Mouse (Mus musculus): Measurements from ENCODE around the gene 1700003E16Rik. TPM values are rescaled to one million over a fixed set of nuclear protein-coding genes. Genes with fewer than 3 reads are reported as not detected.
"Not testable (repeated sequence)": the region's sequence is repeated elsewhere in the genome, so short reads cannot be mapped to it uniquely, and the experiment has no call there.

1700003E16Rik gene
- polyA plus RNA-seq, 1 experiment from 2014 or later: 6.3 TPM

GRCm38 (mm10) chr6:83145209-83145608 lies 11.0 kb upstream of the 1700003E16Rik start:
- Histone ChIP-seq H3K9ac (ENCODE audit: low read depth, low read length) (no peak overlapping the region), H3K27me3 (replicated peaks; ENCODE audit: control insufficient read depth, insufficient read depth, low read length) (no peaks in the 10 kb centered on the region), H3K9me3 (ENCODE audit: control insufficient read depth, low read length) (no peaks in the 10 kb centered on the region), H3K4me1 (ENCODE audit: control insufficient read depth, insufficient read depth, low read length) (peaks cover 11% of the 10 kb centered on the region), H3K36me3 (ENCODE audit: control insufficient read depth, insufficient read depth, low read length) (peaks cover 45% of the 10 kb centered on the region), H3K4me3 (ENCODE audit: low read depth, low read length) (no peak overlapping the region), H3K27ac (replicated peaks; ENCODE audit: low read depth, low read length) (0 out of 2 replicates have a peak overlapping the region, but pooled peaks have one; percentile 8), H3K4me2 (ENCODE audit: low read depth, low read length) (no peak overlapping the region)
- 84% methylated on average over 2 of the region's 2 CpGs for WGBS
- DNase-seq (ENCODE audit: low spot score) (no peak), ATAC-seq (ENCODE audit: low read depth) (no peak)

GRCm38 (mm10) chr6:83145805-83146204 lies 10.4 kb upstream of the 1700003E16Rik start:
- H3K27me3 ChIP-seq (replicated peaks; ENCODE audit: control insufficient read depth, insufficient read depth, low read length): no peaks in the 10 kb centered on the region
- 0 out of 2 replicates have a peak overlapping the region, but pooled peaks have one; percentile 14 for H3K9ac ChIP-seq (ENCODE audit: low read depth, low read length)
- no peak overlapping the region for H3K4me2 ChIP-seq (ENCODE audit: low read depth, low read length)
- 63% methylated on average over 9 of the region's 9 CpGs for WGBS
- no peak for DNase-seq (ENCODE audit: low spot score)
- H3K27ac ChIP-seq (replicated peaks; ENCODE audit: low read depth, low read length): peak overlapping the region; percentile 8; the same call in 1 of the 2 replicates
- H3K36me3 ChIP-seq (ENCODE audit: control insufficient read depth, insufficient read depth, low read length): peaks cover 51% of the 10 kb centered on the region
- no peak for ATAC-seq (ENCODE audit: low read depth)
- no peak overlapping the region for H3K4me3 ChIP-seq (ENCODE audit: low read depth, low read length)
- no peaks in the 10 kb centered on the region for H3K9me3 ChIP-seq (ENCODE audit: control insufficient read depth, low read length)
- H3K4me1 ChIP-seq (ENCODE audit: control insufficient read depth, insufficient read depth, low read length): peaks cover 11% of the 10 kb centered on the region

DNA sequence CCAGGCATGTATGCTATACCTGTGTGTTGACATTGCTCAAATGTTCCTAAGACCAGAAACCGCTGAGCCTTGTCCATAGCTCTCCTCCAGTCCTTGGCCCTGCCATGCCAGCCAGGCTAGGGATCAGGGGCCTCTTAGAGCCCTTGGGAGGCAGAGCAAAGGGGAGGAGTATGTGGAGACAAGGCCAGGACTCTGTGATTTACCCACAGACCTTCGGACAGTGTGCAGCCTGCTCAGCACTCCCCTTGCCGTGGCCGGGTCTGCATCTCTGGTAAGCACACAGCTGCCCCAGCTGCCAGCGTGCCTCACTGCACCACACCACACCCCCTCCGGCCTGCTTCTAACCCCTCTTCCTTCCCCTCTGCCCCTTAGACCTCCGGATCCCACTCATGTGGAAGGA lies 8.9 kb upstream of the 1700003E16Rik start:
- Histone ChIP-seq H3K9ac (ENCODE audit: low read depth, low read length) (no peak overlapping the region), H3K36me3 (ENCODE audit: control insufficient read depth, insufficient read depth, low read length) (peaks cover 65% of the 10 kb centered on the region), H3K4me2 (ENCODE audit: low read depth, low read length) (no peak overlapping the region), H3K4me3 (ENCODE audit: low read depth, low read length) (no peak overlapping the region), H3K27me3 (replicated peaks; ENCODE audit: control insufficient read depth, insufficient read depth, low read length) (no peaks in the 10 kb centered on the region), H3K27ac (replicated peaks; ENCODE audit: low read depth, low read length) (no peak overlapping the region), H3K9me3 (ENCODE audit: control insufficient read depth, low read length) (no peaks in the 10 kb centered on the region), H3K4me1 (ENCODE audit: control insufficient read depth, insufficient read depth, low read length) (peaks cover 3% of the 10 kb centered on the region)
- WGBS: 56% methylated on average over 7 of the region's 7 CpGs
- no peak for ATAC-seq (ENCODE audit: low read depth)
- DNase-seq (ENCODE audit: low spot score): no peak

DNA sequence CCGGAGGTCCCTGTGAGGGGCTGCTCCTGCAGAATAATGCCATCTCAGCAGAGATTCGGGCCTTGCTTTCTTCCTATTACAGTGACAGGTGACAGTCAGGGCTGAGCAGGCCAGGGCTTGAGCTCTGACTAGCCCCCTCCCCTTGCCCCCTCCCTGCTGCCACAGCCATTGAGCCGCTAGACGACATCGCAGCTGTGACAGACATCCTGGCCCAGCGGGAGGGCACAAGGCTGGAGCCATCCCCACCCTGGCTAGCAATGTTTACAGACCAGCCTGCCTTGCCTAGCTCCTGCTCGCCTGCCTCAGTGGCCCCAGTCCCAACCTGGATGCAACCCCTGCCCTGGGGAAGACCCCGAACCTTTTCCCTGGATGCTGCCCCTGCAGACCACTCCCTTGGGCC lies 4.5 kb upstream of the 1700003E16Rik start:
- Histone ChIP-seq H3K27me3 (replicated peaks; ENCODE audit: control insufficient read depth, insufficient read depth, low read length) (no peaks in the 10 kb centered on the region), H3K36me3 (ENCODE audit: control insufficient read depth, insufficient read depth, low read length) (peaks cover 60% of the 10 kb centered on the region), H3K27ac (replicated peaks; ENCODE audit: low read depth, low read length) (no peak overlapping the region), H3K9ac (ENCODE audit: low read depth, low read length) (no peak overlapping the region), H3K9me3 (ENCODE audit: control insufficient read depth, low read length) (no peaks in the 10 kb centered on the region), H3K4me3 (ENCODE audit: low read depth, low read length) (no peak overlapping the region), H3K4me1 (ENCODE audit: control insufficient read depth, insufficient read depth, low read length) (no peaks in the 10 kb centered on the region), H3K4me2 (ENCODE audit: low read depth, low read length) (no peak overlapping the region)
- WGBS: 50% methylated on average over 4 of the region's 8 CpGs
- no peak for ATAC-seq (ENCODE audit: low read depth)
- DNase-seq (ENCODE audit: low spot score): no peak

DNA sequence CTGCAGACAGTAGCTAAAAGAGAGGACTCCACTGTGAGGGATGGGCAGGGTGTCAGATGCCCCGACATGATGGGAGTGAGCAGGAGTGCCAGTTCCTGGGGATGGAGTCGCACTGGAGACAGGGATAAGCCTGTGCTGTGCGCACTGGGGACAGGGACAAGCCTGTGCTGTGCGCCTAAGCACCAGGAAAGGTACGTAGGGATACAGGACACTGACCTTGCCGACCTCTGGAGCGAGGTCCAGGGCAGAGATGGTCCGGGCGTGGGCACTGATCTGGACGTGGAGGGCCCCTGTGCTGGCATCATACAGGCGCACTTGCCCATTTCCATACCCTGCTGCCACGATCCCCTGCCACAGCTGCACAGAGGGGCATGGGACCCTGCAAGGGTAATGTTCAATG lies 3.2 kb upstream of the 1700003E16Rik start:
- Histone ChIP-seq H3K9ac (ENCODE audit: low read depth, low read length) (no peak overlapping the region), H3K4me2 (ENCODE audit: low read depth, low read length) (no peak overlapping the region), H3K27ac (replicated peaks; ENCODE audit: low read depth, low read length) (no peak overlapping the region), H3K27me3 (replicated peaks; ENCODE audit: control insufficient read depth, insufficient read depth, low read length) (no peaks in the 10 kb centered on the region), H3K4me3 (ENCODE audit: low read depth, low read length) (no peak overlapping the region), H3K9me3 (ENCODE audit: control insufficient read depth, low read length) (no peaks in the 10 kb centered on the region), H3K36me3 (ENCODE audit: control insufficient read depth, insufficient read depth, low read length) (peaks cover 48% of the 10 kb centered on the region), H3K4me1 (ENCODE audit: control insufficient read depth, insufficient read depth, low read length) (no peaks in the 10 kb centered on the region)
- 78% methylated on average over 9 of the region's 12 CpGs for WGBS
- DNase-seq (ENCODE audit: low spot score): no peak
- ATAC-seq (ENCODE audit: low read depth): no peak

DNA sequence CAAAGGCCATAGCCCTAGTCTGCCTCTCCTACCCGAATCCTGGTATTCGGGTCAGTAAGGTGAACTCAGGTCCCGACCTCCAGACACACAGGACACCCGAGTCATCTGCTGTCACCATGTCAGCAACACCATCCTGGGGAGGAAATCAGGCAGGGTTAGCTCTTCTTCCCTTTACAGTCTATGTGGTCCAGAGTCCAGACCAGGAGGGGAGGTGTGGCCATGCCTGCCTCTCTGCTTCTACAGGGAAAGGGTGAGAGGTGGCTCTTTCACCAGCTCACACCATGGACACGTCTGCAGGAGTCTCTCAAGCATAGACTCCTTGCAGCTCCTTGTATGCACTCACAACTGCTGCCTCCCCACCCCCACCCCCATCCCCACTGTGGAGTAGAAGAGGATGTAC lies 2.7 kb upstream of the 1700003E16Rik start:
- H3K4me3 ChIP-seq (ENCODE audit: low read depth, low read length): no peak overlapping the region
- ATAC-seq (ENCODE audit: low read depth) (no peak), DNase-seq (ENCODE audit: low spot score) (no peak)
- no peak overlapping the region for H3K4me2 ChIP-seq (ENCODE audit: low read depth, low read length)
- H3K9ac ChIP-seq (ENCODE audit: low read depth, low read length): no peak overlapping the region
- H3K27me3 ChIP-seq (replicated peaks; ENCODE audit: control insufficient read depth, insufficient read depth, low read length): no peaks in the 10 kb centered on the region
- no peak overlapping the region for H3K27ac ChIP-seq (replicated peaks; ENCODE audit: low read depth, low read length)
- H3K4me1 ChIP-seq (ENCODE audit: control insufficient read depth, insufficient read depth, low read length): no peaks in the 10 kb centered on the region
- H3K36me3 ChIP-seq (ENCODE audit: control insufficient read depth, insufficient read depth, low read length): peaks cover 43% of the 10 kb centered on the region
- 74% methylated on average over 5 of the region's 5 CpGs for WGBS
- no peaks in the 10 kb centered on the region for H3K9me3 ChIP-seq (ENCODE audit: control insufficient read depth, low read length)

DNA sequence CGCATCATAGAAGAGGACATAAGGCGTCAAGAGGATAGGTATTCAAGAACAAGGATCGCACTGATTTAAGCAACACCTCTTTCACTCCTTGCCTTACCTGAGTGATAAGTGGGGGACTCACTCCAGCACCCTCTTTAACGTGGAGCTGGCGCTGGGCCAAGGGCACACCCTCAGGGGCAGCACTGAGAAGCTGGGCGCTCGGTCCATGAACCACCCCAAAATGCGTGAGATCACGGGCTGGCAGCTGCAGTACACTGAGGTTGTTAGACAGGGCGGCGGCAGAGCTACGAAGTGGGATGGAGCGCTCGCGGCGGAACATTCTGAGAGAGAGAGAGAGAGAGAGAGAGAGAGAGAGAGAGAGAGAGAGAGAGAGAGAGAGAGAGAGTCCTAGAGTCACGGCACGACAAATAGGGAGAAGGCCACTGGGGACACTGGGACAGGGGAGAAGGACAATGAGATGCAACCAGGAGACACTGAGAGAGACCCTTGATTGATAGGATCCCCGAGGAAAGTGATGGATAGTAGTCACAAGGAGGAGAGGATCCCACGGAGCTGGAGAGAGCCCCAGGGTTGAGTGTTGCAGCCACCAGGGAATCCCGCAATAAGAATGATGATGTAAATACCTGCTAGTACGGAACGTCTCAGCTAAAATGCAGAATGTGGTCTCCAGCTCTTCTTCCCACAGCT lies 509 bp upstream of the 1700003E16Rik start:
- H3K4me3 ChIP-seq (ENCODE audit: low read depth, low read length): peak overlapping the region; percentile 52
- peaks cover 7% of the 10 kb centered on the region for H3K27me3 ChIP-seq (replicated peaks; ENCODE audit: control insufficient read depth, insufficient read depth, low read length)
- 9% methylated on average over 23 of the region's 23 CpGs for WGBS
- H3K4me2 ChIP-seq (ENCODE audit: low read depth, low read length): peak overlapping the region; percentile 75
- H3K27ac ChIP-seq (replicated peaks; ENCODE audit: low read depth, low read length): no peak overlapping the region
- ATAC-seq (ENCODE audit: low read depth) (peak; percentile 31), DNase-seq (ENCODE audit: low spot score) (no peak)
- H3K36me3 ChIP-seq (ENCODE audit: control insufficient read depth, insufficient read depth, low read length): peaks cover 21% of the 10 kb centered on the region
- H3K9ac ChIP-seq (ENCODE audit: low read depth, low read length): peak overlapping the region; percentile 55
- H3K4me1 ChIP-seq (ENCODE audit: control insufficient read depth, insufficient read depth, low read length): no peaks in the 10 kb centered on the region
- no peaks in the 10 kb centered on the region for H3K9me3 ChIP-seq (ENCODE audit: control insufficient read depth, low read length)

- H3K4me3 ChIP-seq (ENCODE audit: low read depth, low read length); ATAC-seq (ENCODE audit: low read depth); H3K9me3 ChIP-seq (ENCODE audit: control insufficient read depth, low read length); H3K9ac ChIP-seq (ENCODE audit: low read depth, low read length); H3K4me2 ChIP-seq (ENCODE audit: low read depth, low read length); H3K27ac ChIP-seq (replicated peaks; ENCODE audit: low read depth, low read length); H3K36me3 ChIP-seq (ENCODE audit: control insufficient read depth, insufficient read depth, low read length): not testable (repeated sequence)
- WGBS: 22% methylated on average over 3 of the region's 3 CpGs
- H3K4me1 ChIP-seq (ENCODE audit: control insufficient read depth, insufficient read depth, low read length): peaks cover 12% of the 10 kb centered on the region
- peaks cover 27% of the 10 kb centered on the region for H3K27me3 ChIP-seq (replicated peaks; ENCODE audit: control insufficient read depth, insufficient read depth, low read length)
- peak; percentile 91 for DNase-seq (ENCODE audit: low spot score)
Observed at GRCm38 (mm10) chr6:83159456-83159855, 3.3 kb downstream of the 1700003E16Rik start.

DNA sequence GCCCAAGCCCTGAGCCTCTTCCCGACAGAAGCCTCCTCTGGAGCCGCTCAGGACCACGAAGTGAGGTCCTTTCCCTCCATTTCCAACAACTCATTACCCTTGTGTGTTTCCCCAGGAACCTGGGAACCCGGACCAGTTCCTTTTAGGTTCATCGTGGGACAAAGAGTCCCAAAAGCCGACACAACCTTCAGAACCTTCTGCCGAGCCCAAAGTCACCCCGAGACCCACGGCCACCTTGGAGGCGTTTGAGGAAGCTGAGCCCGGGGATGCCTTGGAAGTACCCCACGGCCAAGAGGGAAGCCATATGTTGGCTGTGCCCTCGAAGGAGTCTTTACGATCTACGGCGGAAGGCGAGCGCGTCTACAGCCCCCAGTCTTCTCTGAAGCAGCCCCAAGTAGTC lies 5.2 kb downstream of the 1700003E16Rik start:
- no peaks in the 10 kb centered on the region for H3K36me3 ChIP-seq (ENCODE audit: control insufficient read depth, insufficient read depth, low read length)
- DNase-seq (ENCODE audit: low spot score): no peak
- H3K4me1 ChIP-seq (ENCODE audit: control insufficient read depth, insufficient read depth, low read length): peaks cover 17% of the 10 kb centered on the region
- peaks cover 27% of the 10 kb centered on the region for H3K27me3 ChIP-seq (replicated peaks; ENCODE audit: control insufficient read depth, insufficient read depth, low read length)
- peak overlapping the region; percentile 85 for H3K4me2 ChIP-seq (ENCODE audit: low read depth, low read length)
- ATAC-seq (ENCODE audit: low read depth): no peak
- no peaks in the 10 kb centered on the region for H3K9me3 ChIP-seq (ENCODE audit: control insufficient read depth, low read length)
- 9% methylated on average over 19 of the region's 19 CpGs for WGBS
- peak overlapping the region; percentile 61 for H3K9ac ChIP-seq (ENCODE audit: low read depth, low read length)
- no peak overlapping the region for H3K27ac ChIP-seq (replicated peaks; ENCODE audit: low read depth, low read length)
- peak overlapping the region; percentile 45 for H3K4me3 ChIP-seq (ENCODE audit: low read depth, low read length)

All from embryonic facial prominence, embryonic 14.5 days (tissue).